Mouse (Mus musculus): Measurements from ENCODE around the gene Slx4.
A peak's percentile ranks its signal among the peaks of the same experiment; 100 is the strongest.
"Not testable (repeated sequence)": the region's sequence is repeated elsewhere in the genome, so short reads cannot be mapped to it uniquely, and the experiment has no call there.

The Slx4 gene

GRCm38 (mm10) chr16:4012882-4013570 lies 9.5 kb upstream of the Slx4 start:
- DNase-seq (ENCODE audit: low read depth, low spot score) = no peak

- DNase-seq (ENCODE audit: low read depth, low spot score) = no peak
Observed at GRCm38 (mm10) chr16:3988410-3988809, 15.2 kb downstream of the Slx4 start.

GRCm38 (mm10) chr16:3983146-3983700 lies 20.3 kb downstream of the Slx4 start:
- DNase-seq (ENCODE audit: low read depth, low spot score) = no peak

GRCm38 (mm10) chr16:3982173-3982572 lies 21.4 kb downstream of the Slx4 start:
- DNase-seq (ENCODE audit: low read depth, low spot score) = no peak

GRCm38 (mm10) chr16:3976712-3977111 lies 26.9 kb downstream of the Slx4 start:
- no peak for DNase-seq (ENCODE audit: low read depth, low spot score)

GRCm38 (mm10) chr16:3976251-3976671 lies 27.3 kb downstream of the Slx4 start, which contains the start of gene Nlrc3:
Gene Nlrc3 (minus strand): TSS chr16:3976632.
- no peak for DNase-seq (ENCODE audit: low read depth, low spot score)

GRCm38 (mm10) chr16:3975658-3976057 lies 27.9 kb downstream of the Slx4 start:
- no peak for DNase-seq (ENCODE audit: low read depth, low spot score)

- DNase-seq (ENCODE audit: low read depth, low spot score) = not testable (repeated sequence)
Observed at GRCm38 (mm10) chr16:3974456-3974855, 29.1 kb downstream of the Slx4 start.

GRCm38 (mm10) chr16:3965534-3965933 lies 38.0 kb downstream of the Slx4 start:
- no peak for DNase-seq (ENCODE audit: low read depth, low spot score)

- no peak for DNase-seq (ENCODE audit: low read depth, low spot score)
Observed at GRCm38 (mm10) chr16:3964990-3965389, 38.6 kb downstream of the Slx4 start.

- no peak for DNase-seq (ENCODE audit: low read depth, low spot score)
Observed at GRCm38 (mm10) chr16:3959261-3959660, 44.3 kb downstream of the Slx4 start.

- DNase-seq (ENCODE audit: low read depth, low spot score) = no peak
Observed at GRCm38 (mm10) chr16:3956369-3956768, 47.2 kb downstream of the Slx4 start.

GRCm38 (mm10) chr16:3951141-3951540 lies 52.4 kb downstream of the Slx4 start:
- DNase-seq (ENCODE audit: low read depth, low spot score) = peak; percentile 17

GRCm38 (mm10) chr16:3934701-3935100 lies 68.9 kb downstream of the Slx4 start:
- DNase-seq (ENCODE audit: low read depth, low spot score) = no peak

- no peak for DNase-seq (ENCODE audit: low read depth, low spot score)
Observed at GRCm38 (mm10) chr16:3934091-3934490, 69.5 kb downstream of the Slx4 start.

- no peak for DNase-seq (ENCODE audit: low read depth, low spot score)
Observed at GRCm38 (mm10) chr16:3933536-3933935, 70.0 kb downstream of the Slx4 start.

- peak; percentile 51 for DNase-seq (ENCODE audit: low read depth, low spot score)
Observed at GRCm38 (mm10) chr16:3929151-3929550, 74.4 kb downstream of the Slx4 start.
